Mouse (Mus musculus): ENCODE measurements at regions not wholly inside any gene's neighbourhood (a gene's known extent, or its start where the extent isn't known, plus 50 kb on each side); places are given as distances from the start of the nearest gene placed in this dataset.

DNA sequence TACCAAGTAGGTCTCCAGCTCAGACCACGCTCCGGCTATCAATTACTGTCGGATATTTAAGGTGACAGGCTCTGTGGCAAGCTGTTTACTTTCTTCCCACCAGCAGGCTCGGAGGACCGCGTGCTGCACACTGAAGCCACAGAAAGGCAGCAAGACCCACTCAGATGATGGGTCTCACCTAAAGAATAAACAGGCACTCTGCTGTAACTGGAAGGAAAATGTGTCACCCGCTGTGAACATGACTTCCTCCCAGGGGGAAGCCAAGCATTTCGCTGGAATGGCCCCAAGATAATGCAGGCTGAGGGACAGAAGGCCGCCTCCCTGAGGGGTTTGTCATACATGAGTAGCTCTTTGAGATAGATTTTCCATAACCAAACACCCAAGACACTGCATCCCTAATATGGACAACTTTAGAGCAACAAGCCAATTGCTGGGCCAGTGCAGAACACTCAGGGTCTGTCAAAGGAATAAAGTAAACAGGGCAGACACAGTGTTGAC, 259.3 kb downstream of the Atp23 start:
- no peaks in the 10 kb centered on the region for H3K27me3 ChIP-seq (ENCODE audit: control insufficient read depth, insufficient read depth, low read length)
- H3K27ac ChIP-seq (ENCODE audit: insufficient read depth, low read depth, low read length) = no peak overlapping the region
- no peaks in the 10 kb centered on the region for H3K36me3 ChIP-seq (ENCODE audit: control insufficient read depth, insufficient read depth, low read length)
- TF ChIP-seq CTCF (IDR thresholded peaks at IDR 0.05; ENCODE audit: extremely low read depth, insufficient read length, insufficient replicate concordance, low read depth, low read length) = no peak
- no peak for TF ChIP-seq POLR2A (IDR thresholded peaks at IDR 0.05; ENCODE audit: low read depth, low read length)
- H3K4me1 ChIP-seq (ENCODE audit: control insufficient read depth, insufficient read depth, insufficient read length, low read length) = no peaks in the 10 kb centered on the region
- 17% methylated on average over 9 of the region's 9 CpGs for WGBS
- no peak overlapping the region for H3K4me3 ChIP-seq (ENCODE audit: low read depth, low read length)

DNA sequence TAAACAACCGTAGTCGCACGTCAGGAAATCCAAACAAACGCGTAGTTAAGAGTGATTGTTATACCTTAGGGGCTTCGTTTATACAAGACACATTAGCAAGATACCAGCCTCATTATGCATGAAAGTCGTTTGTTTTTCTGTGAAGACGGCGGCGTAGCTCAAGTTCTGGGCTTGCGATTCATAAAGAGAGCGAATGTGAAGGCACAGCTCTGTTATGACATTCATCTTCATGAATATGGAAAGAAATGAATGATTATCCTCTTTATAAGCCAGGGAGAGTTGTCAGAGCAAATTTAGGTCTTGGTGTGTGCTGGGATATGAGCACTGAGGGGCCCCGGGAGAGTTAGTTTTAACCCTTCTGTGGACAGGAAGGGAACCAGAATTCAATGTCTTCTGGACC, 266.4 kb downstream of the Atp23 start:
- H3K36me3 ChIP-seq (ENCODE audit: control insufficient read depth, insufficient read depth, low read length) = no peaks in the 10 kb centered on the region
- WGBS = 30% methylated on average over 13 of the region's 13 CpGs
- no peak overlapping the region for H3K27ac ChIP-seq (ENCODE audit: insufficient read depth, low read depth, low read length)
- no peak for TF ChIP-seq CTCF (IDR thresholded peaks at IDR 0.05; ENCODE audit: extremely low read depth, insufficient read length, insufficient replicate concordance, low read depth, low read length)
- TF ChIP-seq POLR2A (IDR thresholded peaks at IDR 0.05; ENCODE audit: low read depth, low read length) = no peak
- no peaks in the 10 kb centered on the region for H3K27me3 ChIP-seq (ENCODE audit: control insufficient read depth, insufficient read depth, low read length)
- no peak overlapping the region for H3K4me3 ChIP-seq (ENCODE audit: low read depth, low read length)
- H3K4me1 ChIP-seq (ENCODE audit: control insufficient read depth, insufficient read depth, insufficient read length, low read length) = no peaks in the 10 kb centered on the region

DNA sequence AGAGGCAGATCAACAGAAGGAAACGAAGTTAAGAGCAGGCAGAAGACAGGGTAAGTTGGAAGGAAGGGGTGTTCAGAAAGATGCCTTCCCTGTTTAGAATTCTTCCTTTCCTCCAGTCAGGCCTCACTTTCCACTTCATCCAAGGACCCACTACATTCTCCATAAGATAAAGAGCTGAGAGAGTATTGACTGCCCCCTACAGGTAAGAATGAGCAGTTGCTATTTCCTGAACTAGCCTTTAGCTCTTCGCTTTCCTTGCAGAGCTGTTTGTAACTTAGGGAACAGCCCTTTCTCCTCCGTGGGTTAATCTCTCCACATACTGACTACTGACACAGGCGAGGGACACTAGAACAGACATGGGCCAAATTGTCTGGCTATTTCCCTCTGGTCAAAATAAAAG, 273.1 kb downstream of the Atp23 start:
- TF ChIP-seq CTCF (IDR thresholded peaks at IDR 0.05; ENCODE audit: extremely low read depth, insufficient read length, insufficient replicate concordance, low read depth, low read length) = no peak
- no peak for TF ChIP-seq POLR2A (IDR thresholded peaks at IDR 0.05; ENCODE audit: low read depth, low read length)
- Histone ChIP-seq H3K27ac (ENCODE audit: insufficient read depth, low read depth, low read length) (no peak overlapping the region), H3K4me1 (ENCODE audit: control insufficient read depth, insufficient read depth, insufficient read length, low read length) (no peaks in the 10 kb centered on the region), H3K27me3 (ENCODE audit: control insufficient read depth, insufficient read depth, low read length) (no peaks in the 10 kb centered on the region), H3K4me3 (ENCODE audit: low read depth, low read length) (no peak overlapping the region), H3K36me3 (ENCODE audit: control insufficient read depth, insufficient read depth, low read length) (no peaks in the 10 kb centered on the region)
- WGBS = 46% methylated on average over 4 of the region's 4 CpGs

DNA sequence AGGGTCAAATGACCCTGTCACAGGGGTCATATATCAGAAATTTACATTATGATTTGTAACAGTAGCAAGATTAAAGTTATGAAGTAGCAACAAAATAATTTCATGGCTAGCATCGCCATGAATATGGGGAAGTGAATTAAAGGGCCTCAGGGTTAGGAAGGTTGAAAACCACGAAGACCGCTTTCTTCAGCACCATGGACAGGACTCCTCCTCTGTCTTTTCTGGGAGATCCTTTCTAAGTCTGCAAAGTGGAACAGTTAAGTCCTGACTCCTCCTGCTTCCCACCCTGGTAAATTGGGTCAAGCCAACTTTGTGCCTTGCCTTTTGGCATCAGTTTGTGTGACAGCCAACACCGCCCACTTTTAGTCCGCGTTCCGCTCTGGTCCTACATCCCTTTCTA, 275.7 kb downstream of the Atp23 start:
- Histone ChIP-seq H3K27ac (ENCODE audit: insufficient read depth, low read depth, low read length) (no peak overlapping the region), H3K27me3 (ENCODE audit: control insufficient read depth, insufficient read depth, low read length) (no peaks in the 10 kb centered on the region), H3K36me3 (ENCODE audit: control insufficient read depth, insufficient read depth, low read length) (no peaks in the 10 kb centered on the region), H3K4me1 (ENCODE audit: control insufficient read depth, insufficient read depth, insufficient read length, low read length) (no peaks in the 10 kb centered on the region), H3K4me3 (ENCODE audit: low read depth, low read length) (no peak overlapping the region)
- TF ChIP-seq POLR2A (IDR thresholded peaks at IDR 0.05; ENCODE audit: low read depth, low read length) (no peak), CTCF (IDR thresholded peaks at IDR 0.05; ENCODE audit: extremely low read depth, insufficient read length, insufficient replicate concordance, low read depth, low read length) (no peak)
- WGBS = 66% methylated on average over 7 of the region's 7 CpGs

DNA sequence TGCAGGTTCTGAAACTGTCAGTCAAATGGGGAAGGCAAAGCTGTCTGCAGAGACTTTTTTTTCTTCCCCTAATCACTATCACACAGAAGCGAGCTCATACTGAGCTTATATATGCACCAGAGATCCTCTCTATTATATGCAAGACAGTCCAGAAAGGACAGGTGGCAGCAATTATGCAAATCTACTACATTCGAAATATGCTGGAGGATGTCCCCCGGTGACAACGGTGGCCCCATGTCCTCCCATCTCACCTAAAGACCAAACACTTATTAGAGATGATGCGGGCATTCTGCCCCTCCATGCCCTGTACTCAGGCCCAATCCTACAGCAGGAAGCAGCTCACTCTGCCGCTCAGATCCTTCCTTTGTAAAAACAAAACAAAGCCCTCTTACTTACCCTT, 280.4 kb downstream of the Atp23 start:
- Histone ChIP-seq H3K27ac (ENCODE audit: insufficient read depth, low read depth, low read length) (no peak overlapping the region), H3K4me1 (ENCODE audit: control insufficient read depth, insufficient read depth, insufficient read length, low read length) (no peaks in the 10 kb centered on the region), H3K4me3 (ENCODE audit: low read depth, low read length) (no peak overlapping the region), H3K27me3 (ENCODE audit: control insufficient read depth, insufficient read depth, low read length) (no peaks in the 10 kb centered on the region), H3K36me3 (ENCODE audit: control insufficient read depth, insufficient read depth, low read length) (no peaks in the 10 kb centered on the region)
- TF ChIP-seq POLR2A (IDR thresholded peaks at IDR 0.05; ENCODE audit: low read depth, low read length) = no peak
- no peak for TF ChIP-seq CTCF (IDR thresholded peaks at IDR 0.05; ENCODE audit: extremely low read depth, insufficient read length, insufficient replicate concordance, low read depth, low read length)
- 80% methylated on average over 6 of the region's 6 CpGs for WGBS

DNA sequence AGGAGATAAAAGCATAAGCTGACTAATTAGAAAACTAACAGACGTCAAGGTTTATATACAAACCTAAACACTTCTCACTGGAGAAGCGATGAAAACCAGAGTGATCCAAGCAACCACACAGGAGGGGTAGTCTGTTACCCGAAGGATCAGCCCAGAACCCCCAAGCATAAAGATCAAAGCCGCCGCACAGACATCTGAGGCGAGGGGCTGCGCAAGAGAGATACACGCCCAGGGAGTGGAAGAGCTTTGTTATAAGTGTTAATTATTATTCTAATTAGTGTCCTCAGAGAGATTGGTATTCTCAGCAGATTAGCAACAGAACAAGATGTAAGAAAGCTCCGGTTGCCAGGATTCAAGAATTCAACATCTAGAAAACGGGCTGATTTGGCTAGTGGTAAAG, 281.2 kb downstream of the Atp23 start:
- Histone ChIP-seq H3K36me3 (ENCODE audit: control insufficient read depth, insufficient read depth, low read length) (no peaks in the 10 kb centered on the region), H3K27me3 (ENCODE audit: control insufficient read depth, insufficient read depth, low read length) (no peaks in the 10 kb centered on the region), H3K4me1 (ENCODE audit: control insufficient read depth, insufficient read depth, insufficient read length, low read length) (no peaks in the 10 kb centered on the region), H3K4me3 (ENCODE audit: low read depth, low read length) (no peak overlapping the region), H3K27ac (ENCODE audit: insufficient read depth, low read depth, low read length) (no peak overlapping the region)
- 52% methylated on average over 10 of the region's 10 CpGs for WGBS
- TF ChIP-seq CTCF (IDR thresholded peaks at IDR 0.05; ENCODE audit: extremely low read depth, insufficient read length, insufficient replicate concordance, low read depth, low read length) (no peak), POLR2A (IDR thresholded peaks at IDR 0.05; ENCODE audit: low read depth, low read length) (no peak)

DNA sequence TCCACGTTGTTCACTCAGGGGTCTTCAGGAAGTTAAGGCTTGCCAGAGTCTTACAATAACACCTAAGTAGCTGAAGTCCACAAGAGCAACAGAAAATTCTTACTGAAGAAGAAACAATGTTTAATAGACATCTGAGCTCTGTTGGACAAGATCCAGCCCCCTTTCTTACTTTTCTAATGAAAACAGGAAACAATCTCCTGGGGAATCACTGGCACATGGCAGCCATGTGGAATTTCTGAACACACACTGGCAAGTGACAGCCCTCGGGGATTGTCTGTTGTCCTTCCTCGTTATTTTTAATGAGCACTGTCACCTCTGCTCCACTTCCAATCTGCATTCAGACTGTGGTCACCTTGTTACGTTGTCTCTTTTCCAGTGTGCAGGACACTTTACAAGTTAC, 288.9 kb downstream of the Atp23 start:
- no peak for TF ChIP-seq POLR2A (IDR thresholded peaks at IDR 0.05; ENCODE audit: low read depth, low read length)
- TF ChIP-seq CTCF (IDR thresholded peaks at IDR 0.05; ENCODE audit: extremely low read depth, insufficient read length, insufficient replicate concordance, low read depth, low read length) = no peak
- Histone ChIP-seq H3K4me3 (ENCODE audit: low read depth, low read length) (no peak overlapping the region), H3K27me3 (ENCODE audit: control insufficient read depth, insufficient read depth, low read length) (no peaks in the 10 kb centered on the region), H3K27ac (ENCODE audit: insufficient read depth, low read depth, low read length) (no peak overlapping the region), H3K4me1 (ENCODE audit: control insufficient read depth, insufficient read depth, insufficient read length, low read length) (no peaks in the 10 kb centered on the region), H3K36me3 (ENCODE audit: control insufficient read depth, insufficient read depth, low read length) (no peaks in the 10 kb centered on the region)
- 82% methylated on average over 4 of the region's 4 CpGs for whole genome bisulfite sequencing

DNA sequence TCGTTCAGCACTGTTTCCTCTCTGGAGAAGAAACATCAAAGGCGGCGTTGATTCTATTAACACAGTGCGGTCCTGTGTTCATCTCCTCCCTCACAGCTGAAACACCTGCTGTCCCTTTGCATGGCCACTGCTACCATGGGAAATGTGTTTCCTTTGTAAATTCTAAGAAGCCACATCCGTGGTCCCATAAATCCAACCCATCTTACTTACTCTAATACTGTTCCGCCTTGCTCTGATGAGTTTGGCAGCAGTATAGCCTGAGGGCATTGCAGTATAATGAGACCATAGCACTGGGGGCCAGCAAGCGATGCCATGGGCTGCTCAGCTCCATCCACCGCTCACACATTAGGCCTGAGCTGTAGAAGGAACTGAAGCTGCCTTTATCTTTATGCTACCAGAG, 290.6 kb downstream of the Atp23 start:
- Histone ChIP-seq H3K27me3 (ENCODE audit: control insufficient read depth, insufficient read depth, low read length) (no peaks in the 10 kb centered on the region), H3K4me3 (ENCODE audit: low read depth, low read length) (no peak overlapping the region), H3K36me3 (ENCODE audit: control insufficient read depth, insufficient read depth, low read length) (no peaks in the 10 kb centered on the region), H3K4me1 (ENCODE audit: control insufficient read depth, insufficient read depth, insufficient read length, low read length) (no peaks in the 10 kb centered on the region), H3K27ac (ENCODE audit: insufficient read depth, low read depth, low read length) (no peak overlapping the region)
- no peak for TF ChIP-seq POLR2A (IDR thresholded peaks at IDR 0.05; ENCODE audit: low read depth, low read length)
- TF ChIP-seq CTCF (IDR thresholded peaks at IDR 0.05; ENCODE audit: extremely low read depth, insufficient read length, insufficient replicate concordance, low read depth, low read length) = no peak
- WGBS = 89% methylated on average over 8 of the region's 8 CpGs
